Mouse (Mus musculus): ENCODE data around the gene Znhit6. TPM values are rescaled to one million over a fixed set of nuclear protein-coding genes. Genes with fewer than 3 reads are reported as not detected.

Znhit6 gene
- polyA plus RNA-seq, 1 experiment from 2014 or later: 14.4 TPM

DNA sequence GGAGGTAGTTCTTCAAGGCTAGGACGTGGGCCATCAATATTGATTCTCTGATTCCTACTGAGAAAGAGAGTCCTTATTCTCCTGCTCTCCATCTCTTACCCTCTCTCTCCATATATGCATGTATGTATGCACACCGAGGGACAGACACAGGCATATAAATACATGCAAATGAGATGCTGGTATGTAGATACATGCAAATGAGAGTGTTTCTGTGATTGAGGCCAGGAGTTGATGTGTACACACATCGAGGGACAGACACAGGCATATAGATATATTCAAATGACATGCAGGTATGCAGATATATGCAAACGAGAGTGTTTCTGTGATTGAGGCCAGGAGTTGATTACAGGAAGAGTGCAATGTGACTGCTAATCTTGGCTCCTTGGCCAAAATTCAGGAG is 64.2 kb downstream of the Znhit6 start:
- TF ChIP-seq EP300 (IDR thresholded peaks at IDR 0.05) (no peak), CTCF (IDR thresholded peaks at IDR 0.05) (no peak)
- no peak overlapping the region for H3K4me3 ChIP-seq (ENCODE audit: low read depth, low read length)
- 76% methylated on average over 4 of the region's 4 CpGs for WGBS
- H3K36me3 ChIP-seq (ENCODE audit: insufficient read depth, low read length): no peaks in the 10 kb centered on the region
- H3K9ac ChIP-seq (replicated peaks; ENCODE audit: low read depth): no peak overlapping the region
- no peaks in the 10 kb centered on the region for H3K9me3 ChIP-seq (ENCODE audit: low read length)
- H3K4me2 ChIP-seq (replicated peaks; ENCODE audit: low read depth, low read length): no peak overlapping the region
- no peak for ATAC-seq
- no peak for DNase-seq (ENCODE audit: low spot score)
- H3K27ac ChIP-seq (ENCODE audit: low read length): no peak overlapping the region
- H3K4me1 ChIP-seq (ENCODE audit: insufficient read depth, low read depth, low read length): no peaks in the 10 kb centered on the region
- no peaks in the 10 kb centered on the region for H3K27me3 ChIP-seq (replicated peaks; ENCODE audit: insufficient read depth, low read length)

DNA sequence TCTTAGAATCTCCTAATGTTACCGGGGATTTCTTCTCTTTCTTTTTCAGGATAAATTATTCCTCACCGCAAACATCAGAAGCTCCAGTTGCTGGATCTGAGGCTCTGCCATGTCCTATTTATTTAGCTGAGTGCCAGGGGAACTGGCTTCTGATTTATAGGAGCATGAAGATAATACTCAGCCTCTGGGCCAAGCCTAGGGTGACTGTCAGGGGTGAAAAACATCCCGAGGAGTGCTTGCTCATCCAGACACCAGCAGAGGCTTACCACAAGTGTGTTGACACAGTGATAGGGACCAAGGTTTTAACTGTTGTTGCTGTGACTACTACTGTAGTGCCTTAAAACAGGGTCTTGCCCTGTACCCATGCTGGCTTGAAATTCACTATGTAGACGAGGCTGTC is 64.6 kb downstream of the Znhit6 start:
- Histone ChIP-seq H3K9me3 (ENCODE audit: low read length) (no peaks in the 10 kb centered on the region), H3K4me2 (replicated peaks; ENCODE audit: low read depth, low read length) (no peak overlapping the region), H3K9ac (replicated peaks; ENCODE audit: low read depth) (no peak overlapping the region), H3K4me1 (ENCODE audit: insufficient read depth, low read depth, low read length) (no peaks in the 10 kb centered on the region), H3K27ac (ENCODE audit: low read length) (no peak overlapping the region), H3K36me3 (ENCODE audit: insufficient read depth, low read length) (no peaks in the 10 kb centered on the region), H3K27me3 (replicated peaks; ENCODE audit: insufficient read depth, low read length) (no peaks in the 10 kb centered on the region), H3K4me3 (ENCODE audit: low read depth, low read length) (no peak overlapping the region)
- no peak for ATAC-seq
- TF ChIP-seq CTCF (IDR thresholded peaks at IDR 0.05): no peak
- no peak for TF ChIP-seq EP300 (IDR thresholded peaks at IDR 0.05)
- DNase-seq (ENCODE audit: low spot score): no peak
- 63% methylated on average over 4 of the region's 4 CpGs for WGBS

DNA sequence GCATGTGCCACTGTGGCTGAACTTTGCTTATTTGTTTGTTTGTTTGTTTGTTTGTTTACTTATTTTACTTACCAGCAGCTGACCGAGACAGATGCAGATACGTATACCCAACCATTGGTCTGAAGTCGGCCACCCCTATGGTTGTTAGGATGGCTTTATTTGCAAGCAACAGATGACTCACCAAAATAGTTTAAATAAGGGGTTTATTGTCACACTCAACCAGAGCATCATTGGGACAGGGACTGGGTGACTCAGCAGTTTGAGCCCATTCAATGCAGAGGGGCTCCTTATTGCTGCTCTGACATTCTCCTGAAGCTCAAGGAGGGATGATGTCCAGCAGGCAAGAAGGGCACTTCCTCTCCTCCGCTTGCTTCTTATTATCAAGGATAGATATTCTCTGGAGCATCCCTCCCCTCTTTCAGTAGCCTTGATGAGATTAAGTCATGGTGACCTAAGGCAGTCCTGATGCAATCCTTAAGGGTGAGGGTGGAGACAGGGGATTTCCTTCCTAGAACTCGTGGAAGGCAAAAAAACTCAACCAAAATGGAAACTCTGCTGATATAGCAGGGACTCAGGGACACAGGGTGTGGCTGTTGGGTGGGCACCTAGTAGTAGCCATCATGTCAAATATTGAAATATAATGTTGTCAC is 65.2 kb downstream of the Znhit6 start:
- WGBS: 63% methylated on average over 5 of the region's 5 CpGs
- no peak overlapping the region for H3K4me3 ChIP-seq (ENCODE audit: low read depth, low read length)
- H3K36me3 ChIP-seq (ENCODE audit: insufficient read depth, low read length): no peaks in the 10 kb centered on the region
- TF ChIP-seq CTCF (IDR thresholded peaks at IDR 0.05) (no peak), EP300 (IDR thresholded peaks at IDR 0.05) (no peak)
- H3K27ac ChIP-seq (ENCODE audit: low read length): no peak overlapping the region
- DNase-seq (ENCODE audit: low spot score) (no peak), ATAC-seq (no peak)
- H3K9me3 ChIP-seq (ENCODE audit: low read length): no peaks in the 10 kb centered on the region
- H3K27me3 ChIP-seq (replicated peaks; ENCODE audit: insufficient read depth, low read length): no peaks in the 10 kb centered on the region
- H3K4me1 ChIP-seq (ENCODE audit: insufficient read depth, low read depth, low read length): no peaks in the 10 kb centered on the region
- no peak overlapping the region for H3K9ac ChIP-seq (replicated peaks; ENCODE audit: low read depth)
- H3K4me2 ChIP-seq (replicated peaks; ENCODE audit: low read depth, low read length): no peak overlapping the region

DNA sequence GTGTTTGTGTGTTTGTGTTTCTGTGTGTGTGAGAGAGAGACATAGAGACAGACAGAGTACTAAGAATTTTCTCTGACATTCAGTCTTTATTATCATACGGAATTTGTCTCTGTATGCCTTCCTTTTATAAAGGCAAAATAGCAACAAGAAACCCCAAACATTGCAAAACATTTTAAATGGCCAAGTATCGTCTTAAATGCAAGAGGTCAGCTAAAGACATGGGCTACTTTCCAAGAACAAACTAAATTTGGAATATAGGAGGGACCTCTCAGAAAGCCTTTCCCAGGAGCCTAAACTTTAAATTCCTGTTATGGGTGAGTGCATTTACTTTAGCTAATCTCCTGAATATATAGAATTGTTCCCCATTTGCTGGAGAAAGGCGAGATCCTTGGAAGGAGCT is 65.9 kb downstream of the Znhit6 start:
- ATAC-seq (peak; percentile 42; the same call in 1 of the 2 replicates), DNase-seq (ENCODE audit: low spot score) (peak; percentile 89)
- no peaks in the 10 kb centered on the region for H3K4me1 ChIP-seq (ENCODE audit: insufficient read depth, low read depth, low read length)
- H3K4me3 ChIP-seq (ENCODE audit: low read depth, low read length): no peak overlapping the region
- whole genome bisulfite sequencing: 35% methylated on average over 3 of the region's 3 CpGs
- no peaks in the 10 kb centered on the region for H3K9me3 ChIP-seq (ENCODE audit: low read length)
- peak overlapping the region; percentile 26; the same call in 1 of the 2 replicates for H3K27ac ChIP-seq (ENCODE audit: low read length)
- no peak overlapping the region for H3K4me2 ChIP-seq (replicated peaks; ENCODE audit: low read depth, low read length)
- no peak overlapping the region for H3K9ac ChIP-seq (replicated peaks; ENCODE audit: low read depth)
- H3K36me3 ChIP-seq (ENCODE audit: insufficient read depth, low read length): peaks cover 3% of the 10 kb centered on the region; the same call in 1 of the 2 replicates
- H3K27me3 ChIP-seq (replicated peaks; ENCODE audit: insufficient read depth, low read length): no peaks in the 10 kb centered on the region
- TF ChIP-seq CTCF (IDR thresholded peaks at IDR 0.05): no peak
- TF ChIP-seq EP300 (IDR thresholded peaks at IDR 0.05): 0 out of 2 replicates have a peak, but pooled peaks have one; percentile 24

DNA sequence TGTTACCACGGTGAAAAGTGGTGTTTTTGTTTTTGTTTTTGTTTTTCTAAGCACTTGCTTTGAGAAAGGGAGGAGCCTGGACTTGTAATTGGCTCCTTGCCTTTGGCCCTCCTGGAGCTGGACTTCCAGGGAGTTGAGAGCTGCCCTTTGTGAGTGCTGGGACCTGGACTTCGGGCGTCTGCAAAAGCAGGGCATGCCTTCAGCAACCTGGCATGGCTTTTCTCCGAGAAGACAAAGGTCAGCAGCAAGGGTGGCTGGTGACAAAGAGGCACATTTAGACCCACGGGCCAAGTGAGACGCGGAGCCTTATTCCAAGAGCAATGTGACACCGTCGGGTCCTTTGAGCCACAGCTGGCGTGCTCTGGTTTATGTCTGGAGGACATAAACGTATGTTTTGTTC is 66.9 kb downstream of the Znhit6 start:
- no peak overlapping the region for H3K9ac ChIP-seq (replicated peaks; ENCODE audit: low read depth)
- no peaks in the 10 kb centered on the region for H3K4me1 ChIP-seq (ENCODE audit: insufficient read depth, low read depth, low read length)
- H3K4me2 ChIP-seq (replicated peaks; ENCODE audit: low read depth, low read length): no peak overlapping the region
- no peak for TF ChIP-seq CTCF (IDR thresholded peaks at IDR 0.05)
- TF ChIP-seq EP300 (IDR thresholded peaks at IDR 0.05): no peak
- H3K27ac ChIP-seq (ENCODE audit: low read length): no peak overlapping the region
- no peaks in the 10 kb centered on the region for H3K9me3 ChIP-seq (ENCODE audit: low read length)
- H3K27me3 ChIP-seq (replicated peaks; ENCODE audit: insufficient read depth, low read length): no peaks in the 10 kb centered on the region
- ATAC-seq: no peak
- no peak overlapping the region for H3K4me3 ChIP-seq (ENCODE audit: low read depth, low read length)
- peaks cover 12% of the 10 kb centered on the region for H3K36me3 ChIP-seq (ENCODE audit: insufficient read depth, low read length)
- WGBS: 66% methylated on average over 11 of the region's 11 CpGs
- DNase-seq (ENCODE audit: low spot score): no peak

DNA sequence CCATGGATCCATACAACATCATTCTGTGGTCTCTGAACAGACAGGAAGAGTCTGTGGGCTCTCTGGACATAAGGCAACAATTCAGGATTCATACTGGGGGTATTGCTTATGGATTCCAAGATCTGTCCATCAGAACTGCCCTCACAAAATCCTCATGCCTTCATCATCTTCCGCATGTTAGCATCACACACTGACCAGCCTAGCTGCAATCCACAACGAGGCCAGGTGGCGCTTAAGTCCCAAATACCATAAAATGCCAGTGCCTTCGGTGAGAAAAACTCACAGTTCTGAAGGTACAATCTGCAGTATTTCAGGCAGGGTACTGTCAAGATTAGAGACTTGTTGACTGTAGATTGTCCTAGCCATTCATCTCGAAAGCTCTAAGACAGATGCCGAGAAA is 69.5 kb downstream of the Znhit6 start:
- 77% methylated on average over 6 of the region's 6 CpGs for WGBS
- H3K4me1 ChIP-seq (ENCODE audit: insufficient read depth, low read depth, low read length): peaks cover 5% of the 10 kb centered on the region
- H3K9ac ChIP-seq (replicated peaks; ENCODE audit: low read depth): no peak overlapping the region
- no peak overlapping the region for H3K4me2 ChIP-seq (replicated peaks; ENCODE audit: low read depth, low read length)
- H3K4me3 ChIP-seq (ENCODE audit: low read depth, low read length): no peak overlapping the region
- no peaks in the 10 kb centered on the region for H3K9me3 ChIP-seq (ENCODE audit: low read length)
- H3K27ac ChIP-seq (ENCODE audit: low read length): no peak overlapping the region
- ATAC-seq (no peak), DNase-seq (ENCODE audit: low spot score) (no peak)
- TF ChIP-seq CTCF (IDR thresholded peaks at IDR 0.05) (no peak), EP300 (IDR thresholded peaks at IDR 0.05) (no peak)
- no peaks in the 10 kb centered on the region for H3K27me3 ChIP-seq (replicated peaks; ENCODE audit: insufficient read depth, low read length)
- H3K36me3 ChIP-seq (ENCODE audit: insufficient read depth, low read length): peaks cover 12% of the 10 kb centered on the region
